Mouse (Mus musculus): Measurements from ENCODE around the gene Spats1.

GRCm38 (mm10) chr17:45478234-45478825 lies 3.1 kb upstream of the Spats1 start:
- TF ChIP-seq CTCF (IDR thresholded peaks at IDR 0.05; ENCODE audit: extremely low read depth, insufficient read depth, low read length) (peak; percentile 98), POLR2A (IDR thresholded peaks at IDR 0.05; ENCODE audit: extremely low read depth, insufficient read depth, low read length) (no peak)

Measured in cortical plate, adult 2 months (tissue).